Mouse (Mus musculus) activated CD4-positive, CD25-positive, alpha-beta regulatory T cell, adult 9 weeks (primary cell): ENCODE measurements around the gene Abi1. TPM values are rescaled to one million over a fixed set of nuclear protein-coding genes. Genes with fewer than 3 reads are reported as not detected.

Experiments
- polyA plus RNA-seq: library from polyadenylated mRNA; unstranded; fragments of 100-300 nt; shearing (Covaris generic); gene quantifications from one replicate; pipeline ENCODE4 v1.2.1, GENCODE M21; 2017

Abi1 gene
- 188 TPM for polyA plus RNA-seq

DNA sequence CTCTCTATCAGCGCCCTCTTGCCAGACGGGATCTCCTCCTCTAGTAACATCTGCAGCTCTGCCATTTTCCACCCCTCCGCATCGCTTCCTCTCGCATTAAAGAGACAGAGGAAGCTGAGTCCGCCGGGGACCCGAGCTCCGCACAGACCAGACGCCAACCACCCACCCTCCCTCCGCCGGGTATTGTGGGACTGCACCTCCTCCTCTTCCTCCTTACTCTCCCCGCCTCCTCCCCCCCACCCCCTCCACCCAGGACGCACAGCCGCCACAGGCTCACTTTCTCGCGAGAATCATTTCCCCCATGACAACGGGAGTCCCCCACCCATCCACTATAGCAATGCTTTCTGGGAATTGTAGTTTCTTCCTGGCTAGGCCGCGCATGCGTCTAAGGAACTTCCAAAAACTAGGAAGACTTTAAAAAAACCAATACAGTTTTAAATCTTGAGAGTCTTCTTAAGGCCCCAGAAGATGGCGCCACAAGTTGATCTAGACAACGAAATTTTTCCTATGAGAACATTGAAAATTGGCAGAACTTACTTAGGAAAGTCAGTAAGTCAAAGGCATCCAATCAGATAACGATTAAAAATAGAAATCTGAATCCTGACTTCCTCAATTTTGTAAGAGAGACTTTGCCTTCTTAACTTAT lies at the start of gene Abi1:
TSS of gene Abi1 (minus strand) at position 241 of the 646 bp plus-strand sequence.

GRCm38 (mm10) chr2:23067552-23068369 lies 27.7 kb upstream of the Abi1 start, which contains the start of gene Acbd5:
Gene Acbd5, plus strand, starts transcription at chr2:23068167.

DNA sequence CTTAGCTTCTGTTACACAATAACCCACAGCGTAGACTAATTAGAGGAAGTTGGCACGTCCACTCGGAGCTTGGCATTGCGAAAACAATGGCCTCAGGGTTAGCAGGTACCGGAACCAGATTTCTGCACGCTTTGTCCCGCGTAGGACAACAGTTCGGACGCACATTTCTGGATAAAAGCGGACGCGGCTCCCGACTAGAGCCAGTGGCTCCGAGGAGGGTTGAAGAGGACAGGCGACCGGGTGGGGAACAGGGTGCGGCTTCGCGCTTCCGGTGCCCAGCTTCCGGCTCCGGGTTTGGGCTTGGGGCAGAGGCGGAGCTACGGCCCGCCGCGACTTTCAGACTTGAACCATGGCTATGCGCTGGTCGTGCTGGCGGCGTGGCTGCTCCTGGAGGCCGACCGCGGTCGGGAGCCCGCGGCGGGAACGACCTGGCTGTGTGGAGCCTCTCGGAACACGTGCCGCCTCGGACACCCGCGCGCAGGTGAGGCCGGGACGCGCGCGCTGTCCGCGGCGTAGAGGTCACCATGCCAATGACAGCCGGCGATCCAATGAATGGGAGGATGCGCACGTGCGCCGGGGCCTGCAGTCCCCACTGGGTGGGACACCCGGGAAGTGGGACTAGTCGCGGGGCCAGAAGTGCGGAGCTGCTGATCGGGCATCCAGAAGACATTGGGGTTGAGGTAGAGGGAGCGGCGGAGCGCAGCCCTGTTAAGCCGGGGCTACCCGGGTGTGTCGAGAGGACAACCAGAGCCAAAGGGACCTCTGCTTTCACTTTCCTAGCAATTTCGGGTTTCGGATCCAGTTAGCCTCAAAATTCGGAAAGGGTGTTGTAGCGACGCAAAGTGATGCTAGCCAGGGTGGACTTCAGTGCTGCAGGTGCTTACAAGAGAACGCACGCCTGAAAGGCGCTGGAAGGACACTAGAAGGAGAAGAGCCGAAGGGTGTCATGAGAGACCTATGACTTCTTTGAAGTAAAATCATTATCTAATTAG lies 144.5 kb downstream of the Abi1 start, which contains the start of gene Pdss1:
TSS of gene Pdss1 (plus strand) at position 241 of the 992 bp plus-strand sequence.

Other genes starting within 250 kb of the Abi1 start
- 9.5 TPM for gene Pdss1, start 144.7 kb downstream of the Abi1 start, polyA plus RNA-seq
- gene Acbd5, start 27.9 kb upstream of the Abi1 start, polyA plus RNA-seq, result 69.1 TPM
- 0.83 TPM for gene Mastl, start 115.8 kb upstream of the Abi1 start, polyA plus RNA-seq
- 82.8 TPM for gene Yme1l1, start 116.1 kb upstream of the Abi1 start, polyA plus RNA-seq
- gene 4931423N10Rik, start 167.2 kb upstream of the Abi1 start, polyA plus RNA-seq, result not detected